Mouse (Mus musculus) CH12.LX (cell line): ENCODE results near the gene Serpine1. TPM values are rescaled to one million over a fixed set of nuclear protein-coding genes. Genes with fewer than 3 reads are reported as not detected.

Experiments
- DNase-seq: peaks from one replicate; pipeline ENCODE4 v3.0.0-alpha.2; 2013; ENCODE audit errors: extremely low read depth
- H3K27ac ChIP-seq: 2 replicates; pipeline ENCODE4 v1.5.1; 2012; ENCODE audit warnings: low read depth, mild to moderate bottlenecking, control low read depth, moderate library complexity; ENCODE audit not compliant: insufficient read depth
- H3K27me3 ChIP-seq: replicated peaks from 2 replicates; pipeline ENCODE3; 2012; ENCODE audit warnings: inconsistent platforms
- H3K36me3 ChIP-seq, 2 experiments: replicated peaks in 1 of 2; 2 replicates each; pipeline versions ENCODE3 to v1.6.1; 2012; ENCODE audit warnings: inconsistent platforms in 1 of 2, low read length in 1 of 2, mild to moderate bottlenecking in 1 of 2, mixed read lengths in 1 of 2, moderate library complexity in 1 of 2; ENCODE audit not compliant: control insufficient read depth in 1 of 2, insufficient read depth in 1 of 2
- H3K4me1 ChIP-seq, 2 experiments: 2 replicates each; pipeline ENCODE4 v1.6.1; 2012; ENCODE audit warnings: inconsistent platforms in 1 of 2, moderate library complexity in 1 of 2; ENCODE audit not compliant: insufficient read depth in 2 of 2, control insufficient read depth in 1 of 2
- H3K4me2 ChIP-seq: 2 replicates; pipeline ENCODE4 v1.6.1; 2012; ENCODE audit warnings: low read depth, mild to moderate bottlenecking, control low read depth; ENCODE audit not compliant: poor library complexity, insufficient read depth, severe bottlenecking
- H3K4me3 ChIP-seq, 3 experiments: fragments of 150-350 bp in 1 of 3; sonication (generic) in 1 of 3; replicated peaks in 1 of 3; 2 replicates each; pipeline versions ENCODE3 to v1.5.1; 2011 to 2012; ENCODE audit warnings: low read depth in 2 of 3, low read length in 2 of 3, mild to moderate bottlenecking in 2 of 3, moderate library complexity in 2 of 3, control low read depth in 1 of 3, improper control_type of control experiment in 1 of 3, inconsistent platforms in 1 of 3, mixed read lengths in 1 of 3; ENCODE audit not compliant: poor library complexity in 1 of 3
- H3K79me2 ChIP-seq: replicated peaks from 2 replicates; pipeline ENCODE4 v1.6.1; 2012; ENCODE audit warnings: mild to moderate bottlenecking, moderate library complexity; ENCODE audit not compliant: control insufficient read depth, poor library complexity, insufficient read depth, severe bottlenecking; ENCODE audit errors: extremely low read depth
- H3K9ac ChIP-seq: 2 replicates; pipeline ENCODE4 v1.6.1; 2012; ENCODE audit warnings: low read depth, mild to moderate bottlenecking, control low read depth, moderate library complexity; ENCODE audit not compliant: insufficient read depth
- H3K9me3 ChIP-seq: replicated peaks from 2 replicates; pipeline ENCODE3; 2012; ENCODE audit warnings: low read length, inconsistent platforms, mixed read lengths
- BHLHE40 ChIP-seq: IDR thresholded peaks from 2 replicates; pipeline ENCODE4 v1.6.1; 2011; ENCODE audit warnings: mild to moderate bottlenecking, low read depth, low read length, improper control_type of control experiment
- ELF1 ChIP-seq: IDR thresholded peaks from 2 replicates; pipeline ENCODE4 v1.6.1; 2014; ENCODE audit warnings: low read depth, mild to moderate bottlenecking, inconsistent platforms, low read length, improper control_type of control experiment
- EP300 ChIP-seq: IDR thresholded peaks from 2 replicates; pipeline ENCODE4 v1.6.1; 2011; ENCODE audit warnings: low read length, improper control_type of control experiment
- GABPA ChIP-seq: IDR thresholded peaks from 2 replicates; pipeline ENCODE4 v1.6.1; 2012; ENCODE audit warnings: low read depth, low read length, improper control_type of control experiment, inconsistent platforms; ENCODE audit not compliant: insufficient replicate concordance
- HCFC1 ChIP-seq: IDR thresholded peaks from 2 replicates; pipeline ENCODE4 v1.6.1; 2012; ENCODE audit warnings: low read depth, mild to moderate bottlenecking, inconsistent platforms, low read length, improper control_type of control experiment
- IRF4 ChIP-seq: IDR thresholded peaks from 2 replicates; pipeline ENCODE4 v1.6.1; 2014; ENCODE audit warnings: low read depth, mild to moderate bottlenecking, inconsistent platforms, low read length, improper control_type of control experiment
- JUN ChIP-seq: IDR thresholded peaks from 2 replicates; pipeline ENCODE4 v1.6.1; 2011; ENCODE audit warnings: low read depth, mild to moderate bottlenecking, low read length, improper control_type of control experiment, moderate library complexity; ENCODE audit not compliant: insufficient read depth
- MAZ ChIP-seq: IDR thresholded peaks from 2 replicates; pipeline ENCODE4 v1.6.1; 2012; ENCODE audit warnings: low read depth, mild to moderate bottlenecking, inconsistent platforms, low read length, improper control_type of control experiment, moderate library complexity
- NRF1 ChIP-seq: IDR thresholded peaks from 2 replicates; pipeline ENCODE4 v1.6.1; 2014; ENCODE audit warnings: low read depth, mild to moderate bottlenecking, inconsistent platforms, low read length, improper control_type of control experiment, moderate library complexity
- POLR2A ChIP-seq: IDR thresholded peaks from 2 replicates; pipeline ENCODE4 v1.6.1; 2011; ENCODE audit warnings: low read depth, mild to moderate bottlenecking, improper control_type of control experiment, low read length
- POLR2AphosphoS2 ChIP-seq: IDR thresholded peaks from 2 replicates; pipeline ENCODE4 v1.6.1; 2011; ENCODE audit warnings: low read depth, low read length, improper control_type of control experiment
- RCOR1 ChIP-seq: conservative IDR thresholded peaks from 2 replicates; pipeline ENCODE4 v1.6.1; 2012; ENCODE audit warnings: low read depth, mild to moderate bottlenecking, inconsistent platforms, low read length, improper control_type of control experiment
- SIN3A ChIP-seq: IDR thresholded peaks from 2 replicates; pipeline ENCODE4 v1.6.1; 2012; ENCODE audit warnings: low read length, improper control_type of control experiment, inconsistent platforms
- TCF12 ChIP-seq: IDR thresholded peaks from 2 replicates; pipeline ENCODE4 v1.6.1; 2014; ENCODE audit warnings: low read depth, mild to moderate bottlenecking, inconsistent platforms, low read length, improper control_type of control experiment
- UBTF ChIP-seq: IDR thresholded peaks from 2 replicates; pipeline ENCODE4 v1.6.1; 2012; ENCODE audit warnings: low read depth, mild to moderate bottlenecking, inconsistent platforms, low read length, improper control_type of control experiment, moderate library complexity
- USF2 ChIP-seq: conservative IDR thresholded peaks from 2 replicates; pipeline ENCODE4 v1.6.1; 2011; ENCODE audit warnings: low read depth, low read length, improper control_type of control experiment
- ZMIZ1 ChIP-seq: IDR thresholded peaks from 2 replicates; pipeline ENCODE4 v1.6.1; 2012; ENCODE audit warnings: low read depth, mild to moderate bottlenecking, inconsistent platforms, low read length, improper control_type of control experiment
- dilution Hi-C: fragments of 300-500 bp; cut with MboI; formaldehyde crosslinking; loops from 2 replicates; pipeline ENCODE4 v1.14.3; 2020; ENCODE audit warnings: low sequenced_read_pairs; ENCODE audit not compliant: extremely low pct_unique_long_range_greater_than_20kb, extremely low pct_ligation_motif_present
- in situ Hi-C: fragments of 300-500 bp; cut with MboI; formaldehyde crosslinking; loops from 3 replicates; pipeline ENCODE4 v1.14.3; 2019; ENCODE audit warnings: low sequenced_read_pairs, low pct_ligation_motif_present, low pct_unique_long_range_greater_than_20kb, mixed read lengths
- polyA plus RNA-seq: library from polyadenylated mRNA; unstranded; fragments of >175 nt; gene quantifications from 2 replicates; pipeline ENCODE4 v1.2.1, GENCODE M21; 2012; ENCODE audit warnings: low read depth; ENCODE audit not compliant: insufficient read length
- total RNA-seq, 2 experiments: library from RNA; depleted of rRNA; stranded (reverse); fragments of 300-350 nt in 1 of 2; fragments of >200 nt in 1 of 2; gene quantifications; 2 replicates each; pipeline ENCODE4 v1.2.3; 2012 to 2014

Serpine1 gene
- total and polyA plus RNA-seq, 3 experiments = 0.51 to 1.8 (median 0.61) TPM

GRCm38 (mm10) chr5:137102078-137102477 is 30.0 kb upstream of the Serpine1 start:
- dilution Hi-C loops (no loop called here), in situ Hi-C loops (no loop called here)
- Histone ChIP-seq H3K4me1 (no peaks in the 10 kb centered on the region), H3K9ac (no peak overlapping the region), H3K79me2 (no peaks in the 10 kb centered on the region), H3K9me3 (no peaks in the 10 kb centered on the region), H3K27ac (no peak overlapping the region), H3K36me3 (peaks cover 0 to 19% of the 10 kb centered on the region in 2 experiments), H3K27me3 (no peaks in the 10 kb centered on the region), H3K4me3 (no peak overlapping the region), H3K4me2 (no peak overlapping the region)
- TF ChIP-seq GABPA (no peak), NRF1 (no peak), ZMIZ1 (no peak), POLR2A (no peak)
- no peak for DNase-seq

- TF ChIP-seq BHLHE40 (no peak), ZMIZ1 (no peak), UBTF (no peak)
- Histone ChIP-seq H3K4me2 (no peak overlapping the region), H3K27ac (no peak overlapping the region), H3K9me3 (peaks cover 6% of the 10 kb centered on the region), H3K36me3 (peaks cover 0 to 14% of the 10 kb centered on the region in 2 experiments), H3K4me3 (no peak overlapping the region), H3K4me1 (no peaks in the 10 kb centered on the region), H3K27me3 (no peaks in the 10 kb centered on the region), H3K9ac (no peak overlapping the region), H3K79me2 (no peaks in the 10 kb centered on the region)
- in situ Hi-C loops = no loop called here
- DNase-seq = no peak
- dilution Hi-C loops = no loop called here
Observed at GRCm38 (mm10) chr5:137100660-137101059, 28.6 kb upstream of the Serpine1 start.

- no peaks in the 10 kb centered on the region for H3K27me3 ChIP-seq
- in situ Hi-C loops = no loop called here
- dilution Hi-C loops = no loop called here
- H3K4me1 ChIP-seq = peaks cover 0 to 4% of the 10 kb centered on the region in 2 experiments; a peak in 1 of 4 replicates
- no peaks in the 10 kb centered on the region for H3K36me3 ChIP-seq
- no peak overlapping the region for H3K9ac ChIP-seq
- H3K79me2 ChIP-seq = no peaks in the 10 kb centered on the region
- no peak for TF ChIP-seq IRF4
- no peak for TF ChIP-seq USF2
- TF ChIP-seq TCF12 = no peak
- no peak for TF ChIP-seq POLR2A
- no peak for TF ChIP-seq RCOR1
- TF ChIP-seq JUN = no peak
- TF ChIP-seq MAZ = no peak
- no peak for TF ChIP-seq EP300
- TF ChIP-seq SIN3A = no peak
- TF ChIP-seq ELF1 = no peak
- no peak for TF ChIP-seq HCFC1
- no peak for TF ChIP-seq POLR2AphosphoS2
- H3K27ac ChIP-seq = no peak overlapping the region
- no peak overlapping the region for H3K4me2 ChIP-seq
- DNase-seq = no peak
- H3K4me3 ChIP-seq = no peak overlapping the region
- H3K9me3 ChIP-seq = peaks cover 8% of the 10 kb centered on the region
Observed at GRCm38 (mm10) chr5:137098418-137098817, 26.4 kb upstream of the Serpine1 start.
